Mouse (Mus musculus) MN1 (cell line): ENCODE data around the gene Cda.
A peak's percentile ranks its signal among the peaks of the same experiment; 100 is the strongest.

ENCODE experiments used
- DNase-seq: peaks from one replicate; pipeline ENCODE4 v3.0.0-alpha.2; 2016; ENCODE audit warnings: low spot score

Gene Cda

GRCm38 (mm10) chr4:138367641-138368497 lies at the start of gene Cda:
TSS of gene Cda (minus strand) at chr4:138367992.
- DNase-seq: peak; percentile 95

GRCm38 (mm10) chr4:138416414-138416813 lies 48.6 kb upstream of the Cda start:
- peak; percentile 43 for DNase-seq

DNA sequence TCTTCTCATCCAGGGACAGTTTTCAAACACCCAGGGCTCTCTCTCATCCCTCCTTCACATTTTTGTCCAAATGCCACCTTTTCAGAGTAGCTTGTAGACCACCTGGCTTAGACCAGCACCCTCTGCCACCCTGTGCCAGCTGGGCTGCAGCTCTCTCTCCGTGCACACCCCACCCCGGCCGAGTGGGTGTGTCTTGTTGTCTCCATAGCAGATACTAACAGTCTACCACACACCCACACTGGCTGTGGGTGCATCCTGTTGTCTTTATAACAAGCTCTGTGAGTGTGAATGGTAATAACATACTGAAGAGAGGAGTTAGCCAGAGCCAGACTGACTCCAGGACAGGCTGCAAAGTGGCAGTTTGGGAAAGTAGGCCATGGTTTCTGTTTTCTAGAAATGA lies 48.2 kb upstream of the Cda start:
- DNase-seq: peak; percentile 60

- peak; percentile 36 for DNase-seq
Measured at GRCm38 (mm10) chr4:138414725-138415124, 46.9 kb upstream of the Cda start.

- DNase-seq: no peak
Measured at GRCm38 (mm10) chr4:138411504-138412121, 43.8 kb upstream of the Cda start.

DNA sequence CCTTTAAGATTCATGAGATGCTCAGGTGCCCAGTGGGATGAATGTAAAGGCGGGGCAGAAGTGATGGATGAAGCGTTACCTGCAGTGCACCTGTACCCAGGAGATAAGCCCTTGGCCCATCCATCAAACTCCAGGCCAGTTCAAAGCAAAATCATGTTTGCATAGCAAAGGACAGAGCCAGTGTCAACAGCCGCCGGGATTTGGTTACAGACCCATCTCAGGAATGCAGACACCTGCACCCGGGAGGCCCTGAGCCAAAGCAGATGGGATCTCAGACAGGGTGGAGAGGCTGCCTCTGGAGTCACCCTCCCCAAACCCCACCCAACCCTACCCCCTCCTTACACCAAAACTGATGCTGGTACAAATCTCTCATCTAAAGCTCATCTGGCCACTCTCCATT lies 43.2 kb upstream of the Cda start:
- no peak for DNase-seq

- no peak for DNase-seq
Measured at GRCm38 (mm10) chr4:138407479-138408194, 39.8 kb upstream of the Cda start.

- peak; percentile 41 for DNase-seq
Measured at GRCm38 (mm10) chr4:138404806-138405205, 37.0 kb upstream of the Cda start.

DNA sequence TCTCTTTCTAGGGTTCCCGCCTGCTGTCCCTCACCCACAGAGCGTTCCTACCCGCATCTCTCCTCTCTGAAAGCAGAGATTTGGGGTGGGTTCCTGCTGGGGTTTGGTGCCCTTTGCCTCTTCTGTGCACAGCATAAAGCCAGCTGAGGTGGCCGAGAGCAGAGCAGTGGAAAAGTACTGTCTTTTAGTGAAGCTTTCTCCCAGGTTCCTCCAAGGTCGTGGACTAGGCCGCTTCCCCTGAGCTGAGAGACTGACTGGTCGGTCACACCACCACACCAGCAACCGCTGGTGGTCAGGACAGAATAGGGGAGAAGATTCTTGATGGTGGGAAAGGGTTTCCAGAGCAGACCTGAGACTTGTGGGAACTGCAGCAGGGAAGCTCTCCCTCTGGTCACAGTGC lies 28.9 kb upstream of the Cda start:
- DNase-seq: peak; percentile 53

GRCm38 (mm10) chr4:138395971-138396645 lies 28.3 kb upstream of the Cda start, which contains the start of gene Fam43b:
TSS of gene Fam43b (minus strand) at chr4:138396528.
- peak; percentile 88 for DNase-seq

- no peak for DNase-seq
Measured at GRCm38 (mm10) chr4:138395087-138395970, 27.5 kb upstream of the Cda start.

- DNase-seq: no peak
Measured at GRCm38 (mm10) chr4:138393703-138394102, 25.9 kb upstream of the Cda start.

- no peak for DNase-seq
Measured at GRCm38 (mm10) chr4:138383789-138384188, 16.0 kb upstream of the Cda start.

- DNase-seq: no peak
Measured at GRCm38 (mm10) chr4:138382462-138382861, 14.7 kb upstream of the Cda start.

DNA sequence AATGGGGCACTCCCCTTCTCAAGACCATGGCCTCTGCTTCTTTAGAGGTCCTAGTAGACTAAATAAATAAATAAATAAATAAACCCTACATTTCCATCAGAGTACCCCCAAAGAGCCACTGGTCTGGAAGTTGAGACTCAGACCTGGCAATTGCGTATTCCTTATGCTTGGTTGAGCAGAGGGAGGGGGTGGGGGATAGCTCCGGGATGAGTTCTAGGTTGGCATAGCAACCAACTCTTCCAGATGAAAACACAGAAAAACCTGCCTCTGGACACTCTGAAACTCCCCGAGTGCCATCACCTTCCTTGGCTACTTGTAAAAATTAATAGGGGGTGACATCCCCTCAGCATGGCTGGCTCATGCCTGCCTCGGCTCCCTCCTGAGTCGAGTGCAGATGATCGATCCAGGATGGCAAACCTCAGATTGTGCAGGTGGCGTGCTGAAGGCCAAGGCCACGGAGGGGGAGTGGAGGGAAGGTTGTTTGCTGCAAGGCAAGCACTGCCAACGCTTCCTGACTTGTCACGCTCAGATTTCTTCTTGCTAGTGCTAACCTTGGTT lies 12.4 kb upstream of the Cda start:
- peak; percentile 60 for DNase-seq

GRCm38 (mm10) chr4:138379091-138379840 lies 11.5 kb upstream of the Cda start:
- peak; percentile 90 for DNase-seq

- peak; percentile 72 for DNase-seq
Measured at GRCm38 (mm10) chr4:138377526-138377925, 9.7 kb upstream of the Cda start.

DNA sequence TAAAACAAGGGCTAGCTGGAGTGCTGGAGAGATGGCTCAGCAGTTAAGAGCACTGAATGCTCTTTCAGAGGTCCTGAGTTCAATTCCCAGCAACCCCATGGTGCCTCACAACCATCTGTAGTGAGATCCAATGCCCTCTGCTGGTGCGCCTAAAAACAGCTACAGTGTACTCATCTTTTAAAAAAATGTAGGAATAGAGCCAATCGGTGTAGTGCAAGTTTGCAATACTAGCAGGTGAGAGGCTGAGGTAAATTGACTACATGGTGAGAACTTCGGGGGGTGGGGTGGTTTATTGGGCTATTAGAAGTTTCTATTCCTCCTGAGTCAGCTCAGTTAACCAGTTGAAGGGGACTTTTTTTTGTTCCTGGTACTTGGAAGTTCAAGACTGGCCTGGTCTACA lies 7.3 kb upstream of the Cda start:
- DNase-seq: no peak

- no peak for DNase-seq
Measured at GRCm38 (mm10) chr4:138370996-138371516, 3.3 kb upstream of the Cda start.
